Mouse (Mus musculus) thymus, adult 18-20 months (tissue): ENCODE results near the gene Fbf1.

Experiments used
- DNase-seq, 2 experiments: peaks; one replicate each; pipeline ENCODE4 v3.0.0; 2022; ENCODE audit warnings: mixed read lengths in 2 of 2

The Fbf1 gene

DNA sequence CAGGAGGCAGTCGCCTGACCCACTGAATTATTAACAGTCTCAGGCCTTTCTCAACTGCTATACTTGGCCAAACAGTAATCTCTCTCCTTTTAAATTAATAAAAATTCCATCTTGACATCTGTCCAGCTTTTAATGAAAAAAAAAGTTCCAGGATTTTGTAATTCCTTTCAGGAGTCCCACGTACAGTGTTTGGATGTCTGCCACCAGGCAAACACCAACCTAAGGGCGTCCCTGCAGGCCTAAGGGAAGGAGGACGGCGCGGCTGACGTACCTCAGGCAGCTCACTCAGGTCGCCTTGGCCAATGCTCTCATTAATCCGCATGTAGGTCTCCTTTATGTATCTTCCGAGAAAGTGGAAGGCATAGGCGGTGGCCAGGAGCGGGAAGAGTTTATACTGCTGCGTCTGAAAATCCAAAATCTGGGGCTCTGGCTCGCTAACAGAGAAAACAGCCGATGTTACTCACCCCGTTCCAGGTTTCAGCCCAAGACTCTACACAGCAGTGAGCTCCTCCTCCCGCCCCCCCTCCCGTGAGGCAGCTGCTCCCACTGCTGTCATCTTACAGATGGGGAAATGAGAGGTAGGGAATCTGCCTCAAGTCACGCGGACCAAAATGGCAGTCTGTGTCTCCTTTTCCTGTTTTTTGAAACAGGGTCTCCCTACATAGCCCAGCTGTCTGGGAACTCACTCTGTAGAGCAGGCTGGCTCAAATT is 10.6 kb upstream of the Fbf1 start:
- no peak for DNase-seq

DNA sequence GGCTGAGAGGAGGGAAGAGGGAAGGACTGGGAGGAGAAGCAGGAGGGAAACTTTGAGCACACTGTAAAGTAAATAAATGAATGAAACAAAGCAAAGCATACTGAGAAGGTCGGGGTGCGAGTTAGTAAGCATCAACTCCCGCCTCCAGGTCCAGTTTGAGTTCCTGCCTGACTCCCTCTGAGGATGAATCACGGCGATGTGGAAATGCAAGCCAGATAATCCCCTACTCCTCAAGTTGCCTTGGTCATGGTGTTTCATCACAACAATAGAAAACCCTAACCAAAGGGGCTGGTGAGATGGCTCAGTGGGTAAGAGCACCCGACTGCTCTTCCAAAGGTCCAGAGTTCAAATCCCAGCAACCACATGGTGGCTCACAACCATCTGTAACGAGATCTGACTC is 8.0 kb upstream of the Fbf1 start:
- DNase-seq: no peak

DNA sequence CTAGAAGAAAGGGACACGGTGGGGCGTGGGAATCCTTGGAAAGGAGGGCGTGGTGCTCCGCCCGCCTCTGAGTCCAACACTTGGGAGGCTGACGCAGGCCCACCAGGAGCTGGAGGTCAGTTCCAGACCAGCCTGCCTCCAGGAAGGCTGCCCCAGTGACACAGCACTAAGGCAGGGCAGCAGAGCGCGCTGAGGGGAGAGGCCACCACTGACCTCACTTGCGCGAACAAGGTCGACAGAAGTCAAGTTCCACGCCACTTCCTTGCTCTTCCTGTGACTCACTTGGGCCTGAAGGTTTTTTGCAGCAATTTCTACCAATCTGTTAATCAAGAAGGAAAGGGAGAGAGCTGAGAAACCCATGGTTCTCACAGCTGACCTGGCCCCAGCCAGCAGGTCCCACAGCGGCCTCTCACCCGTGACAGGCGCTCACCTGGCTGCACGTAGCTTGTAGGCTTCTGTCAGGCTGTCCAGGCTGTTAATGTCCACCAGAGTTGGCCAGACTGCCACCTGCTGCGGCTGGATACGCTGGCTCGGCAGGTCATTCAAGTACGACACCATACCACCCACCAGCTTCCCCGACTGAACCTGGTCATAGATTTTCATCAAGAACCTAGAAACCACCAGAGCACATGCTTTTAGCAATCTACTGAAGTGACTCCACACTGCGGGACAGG is 6.9 kb upstream of the Fbf1 start:
- DNase-seq: no peak

DNA sequence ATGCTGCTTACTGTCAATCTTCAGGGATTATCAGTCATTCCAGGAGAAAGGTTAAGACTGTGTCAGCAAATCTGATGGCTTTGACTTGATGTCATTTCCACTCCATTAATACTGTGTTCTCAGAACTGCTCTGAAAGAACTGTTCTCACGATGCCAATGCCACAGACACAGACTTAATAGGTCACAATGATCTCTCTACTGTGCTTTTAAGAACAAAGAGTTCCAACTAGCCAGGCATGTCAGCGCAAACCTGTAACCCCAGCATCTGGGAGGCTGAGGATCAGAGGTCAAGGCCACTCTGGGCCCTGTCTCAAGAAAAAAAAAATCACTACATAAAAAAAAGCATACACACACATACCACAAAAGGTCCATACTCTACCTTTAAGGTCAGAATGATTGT is 4.0 kb upstream of the Fbf1 start:
- no peak for DNase-seq

DNA sequence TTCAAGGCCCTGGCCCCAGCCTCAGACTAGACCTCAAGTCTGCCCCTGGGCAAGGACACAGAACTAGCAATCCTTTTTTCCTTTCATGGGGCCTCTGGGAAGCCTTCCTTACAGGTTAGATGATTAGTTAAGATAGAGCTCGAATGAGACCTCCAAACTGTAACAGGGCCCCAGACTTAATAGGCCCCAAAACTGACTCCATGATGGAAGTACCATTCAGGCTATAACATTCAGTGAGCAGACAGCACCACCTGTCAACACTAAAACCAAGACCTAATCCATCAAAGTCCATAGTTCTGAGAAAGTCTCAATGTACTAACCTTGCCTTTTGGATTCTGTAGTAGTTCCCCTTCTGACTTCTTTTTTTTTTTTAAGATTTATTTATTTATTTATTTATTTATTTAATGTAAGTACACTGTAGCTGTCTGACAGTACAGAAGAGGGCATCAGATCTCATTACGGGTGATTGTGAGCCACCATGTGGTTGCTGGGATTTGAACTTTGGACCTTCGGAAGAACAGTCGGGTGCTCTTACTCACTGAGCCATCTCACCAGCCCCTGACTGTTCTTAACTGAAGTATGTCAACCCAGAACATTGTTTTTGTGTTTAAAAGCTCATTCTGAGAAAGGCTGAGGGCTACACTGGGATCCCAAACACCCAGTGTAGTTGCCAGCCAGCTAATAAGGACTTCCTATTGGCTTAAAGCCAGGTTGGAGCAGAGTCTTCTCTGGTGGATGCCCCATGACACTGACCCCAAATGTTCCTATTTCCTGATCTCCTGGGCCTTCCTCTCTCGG is 2.2 kb upstream of the Fbf1 start:
- no peak for DNase-seq

DNA sequence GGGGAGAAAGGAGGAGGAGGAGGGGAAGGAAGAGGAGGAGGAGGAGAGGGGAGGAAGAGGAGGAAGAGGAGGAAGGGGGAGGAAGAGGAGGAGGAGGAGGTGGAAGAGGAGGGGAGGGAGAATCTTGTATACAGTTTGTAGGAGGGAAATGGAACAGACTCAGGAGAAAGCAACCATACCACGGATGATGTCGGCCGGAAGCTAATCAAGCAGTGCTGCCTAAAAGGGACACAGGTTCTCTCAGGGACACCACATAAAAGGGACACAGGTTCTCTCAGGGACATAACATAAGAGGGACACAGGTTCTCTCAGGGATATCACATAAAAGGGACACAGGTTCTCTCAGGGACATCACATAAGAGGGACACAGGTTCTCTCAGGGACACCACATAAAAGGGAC is 1.2 kb upstream of the Fbf1 start:
- no peak for DNase-seq

DNA sequence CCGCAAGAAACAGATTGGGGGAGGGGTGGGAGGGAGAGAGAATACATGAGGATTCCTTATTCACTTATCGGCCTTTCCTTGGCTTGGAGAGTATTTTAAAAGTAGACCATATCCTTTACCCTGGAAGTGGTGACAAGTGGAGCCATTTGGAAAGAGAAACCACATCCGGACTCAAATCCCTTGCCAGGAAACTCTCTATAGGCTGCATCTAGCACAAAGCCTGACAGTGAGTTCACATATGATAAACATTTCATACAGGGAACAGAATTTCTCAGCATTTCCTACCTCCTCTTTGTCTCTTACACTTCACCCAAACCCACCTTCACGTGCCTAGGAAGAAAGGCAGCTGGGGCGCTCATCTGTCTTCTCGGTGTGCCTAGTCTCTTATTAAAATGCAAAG is 734 bp downstream of the Fbf1 start:
- no peak for DNase-seq

DNA sequence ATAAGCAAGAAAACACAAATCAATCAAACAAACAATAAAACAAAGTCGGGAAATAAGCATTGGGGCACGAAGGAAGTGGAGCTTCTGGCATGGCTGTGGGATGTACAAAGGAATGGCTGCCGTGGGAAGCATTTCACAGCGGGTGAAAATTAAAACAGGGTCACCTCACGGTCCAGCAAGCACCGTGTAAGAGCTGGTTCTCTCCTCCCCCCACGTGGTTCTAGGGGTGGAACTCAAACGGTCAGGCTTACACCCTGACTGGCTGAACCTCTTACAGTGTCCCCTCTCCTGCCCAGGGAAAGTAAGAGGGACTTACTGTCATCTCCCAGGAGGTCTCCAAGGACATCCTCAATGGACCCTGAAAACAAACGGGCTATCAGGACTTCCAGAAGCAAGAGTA is 5.0 kb downstream of the Fbf1 start:
- no peak for DNase-seq

DNA sequence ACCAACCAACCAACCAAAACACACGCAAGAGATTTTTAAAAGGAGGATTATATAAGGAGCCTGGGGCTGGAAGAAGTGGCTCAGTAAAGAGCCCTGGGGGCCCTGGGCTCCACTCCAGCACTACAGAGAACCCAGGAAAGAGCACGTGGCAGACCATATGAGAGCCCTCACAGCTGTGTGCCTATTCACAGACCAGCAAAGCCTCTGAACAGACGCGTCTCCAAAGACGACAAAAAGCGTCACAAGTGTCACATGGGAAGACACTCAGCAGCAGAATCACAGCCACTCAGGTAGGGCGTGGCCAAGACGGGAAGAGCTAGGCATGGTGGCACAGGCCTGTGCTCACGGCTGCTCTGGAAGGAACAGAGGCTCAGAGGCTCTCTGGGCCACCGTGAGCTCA is 5.8 kb downstream of the Fbf1 start:
- no peak for DNase-seq

DNA sequence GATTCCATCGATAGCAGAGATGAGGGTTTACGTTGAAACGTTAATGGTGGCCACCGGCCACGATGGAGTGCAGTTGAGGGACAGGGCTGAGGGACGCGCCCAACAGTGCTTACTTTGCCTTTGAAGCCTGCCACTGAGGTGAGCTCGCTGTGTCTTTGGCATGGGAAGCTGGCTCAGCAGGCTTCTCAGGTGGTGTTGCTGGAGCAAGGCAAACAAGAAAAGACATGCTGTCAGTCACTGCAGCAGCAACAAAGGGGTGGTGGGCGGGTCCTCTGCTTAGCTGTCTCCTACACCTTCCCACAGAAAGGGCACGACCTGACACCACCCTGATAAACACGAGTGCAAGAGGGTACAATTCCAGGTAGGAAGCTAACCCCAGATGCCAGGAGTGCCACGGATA is 6.7 kb downstream of the Fbf1 start:
- DNase-seq: no peak

DNA sequence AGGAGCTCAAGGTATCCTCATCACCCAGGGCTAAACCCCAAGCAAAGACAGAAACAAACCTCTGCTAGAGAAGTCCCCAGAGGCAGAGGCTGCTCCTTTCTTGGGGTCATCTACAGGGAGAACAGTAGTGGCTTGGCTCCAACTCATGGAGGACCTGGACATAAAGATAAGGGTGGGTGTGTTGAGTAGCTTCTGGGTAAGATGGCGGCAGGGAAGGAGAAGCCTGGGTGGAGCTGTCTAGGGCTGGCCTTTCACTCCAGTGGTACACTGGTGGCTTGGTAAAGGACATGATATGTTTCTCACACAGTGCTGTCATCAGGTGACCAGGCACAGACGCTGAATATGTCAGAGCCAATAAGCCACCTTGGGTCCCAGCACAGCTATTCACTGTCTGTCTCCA is 17.0 kb downstream of the Fbf1 start:
- DNase-seq: no peak

DNA sequence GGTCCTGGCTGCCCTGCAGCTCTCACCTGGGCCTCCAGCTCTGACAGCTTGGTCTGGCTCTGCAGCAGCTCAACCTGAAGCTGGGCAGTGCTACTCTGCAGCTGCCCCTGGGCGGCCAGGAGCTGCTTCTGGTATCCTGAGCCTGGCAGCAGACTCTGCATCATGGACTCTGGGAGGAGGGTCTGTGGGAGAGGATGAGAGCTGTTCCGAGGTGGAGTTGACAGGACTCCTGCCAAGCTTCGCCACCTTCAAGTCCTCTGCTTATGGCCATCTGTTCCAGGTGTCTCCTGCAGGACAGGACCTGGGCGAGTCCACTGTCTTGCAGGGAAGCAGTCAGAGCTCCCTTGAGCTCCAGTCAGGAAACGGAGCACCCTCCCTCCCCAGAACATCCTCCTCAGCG is 18.6 kb downstream of the Fbf1 start:
- no peak for DNase-seq

DNA sequence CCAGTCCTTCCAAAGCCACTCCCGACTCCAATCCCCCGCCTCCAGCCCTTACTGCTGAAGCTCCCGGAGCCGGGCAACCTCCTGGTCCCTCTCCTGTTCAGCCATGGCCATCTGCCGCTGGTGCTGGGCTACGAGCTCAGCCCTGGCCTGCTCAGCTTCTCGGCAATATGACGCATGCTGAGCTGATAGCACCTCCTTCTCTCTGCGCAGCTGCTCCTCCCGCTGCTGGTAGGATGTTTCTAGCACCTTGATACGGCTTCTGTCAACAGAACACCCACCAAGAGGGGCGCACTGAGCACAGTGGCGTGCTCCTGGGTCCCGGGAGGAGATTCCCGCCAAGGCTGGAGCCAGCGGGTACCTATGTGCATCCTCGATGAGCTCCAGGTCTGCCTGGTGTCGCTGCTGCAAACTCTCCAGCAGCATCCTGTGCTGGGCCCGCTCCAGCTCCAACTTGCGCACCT is 19.2 kb downstream of the Fbf1 start:
- DNase-seq: no peak

DNA sequence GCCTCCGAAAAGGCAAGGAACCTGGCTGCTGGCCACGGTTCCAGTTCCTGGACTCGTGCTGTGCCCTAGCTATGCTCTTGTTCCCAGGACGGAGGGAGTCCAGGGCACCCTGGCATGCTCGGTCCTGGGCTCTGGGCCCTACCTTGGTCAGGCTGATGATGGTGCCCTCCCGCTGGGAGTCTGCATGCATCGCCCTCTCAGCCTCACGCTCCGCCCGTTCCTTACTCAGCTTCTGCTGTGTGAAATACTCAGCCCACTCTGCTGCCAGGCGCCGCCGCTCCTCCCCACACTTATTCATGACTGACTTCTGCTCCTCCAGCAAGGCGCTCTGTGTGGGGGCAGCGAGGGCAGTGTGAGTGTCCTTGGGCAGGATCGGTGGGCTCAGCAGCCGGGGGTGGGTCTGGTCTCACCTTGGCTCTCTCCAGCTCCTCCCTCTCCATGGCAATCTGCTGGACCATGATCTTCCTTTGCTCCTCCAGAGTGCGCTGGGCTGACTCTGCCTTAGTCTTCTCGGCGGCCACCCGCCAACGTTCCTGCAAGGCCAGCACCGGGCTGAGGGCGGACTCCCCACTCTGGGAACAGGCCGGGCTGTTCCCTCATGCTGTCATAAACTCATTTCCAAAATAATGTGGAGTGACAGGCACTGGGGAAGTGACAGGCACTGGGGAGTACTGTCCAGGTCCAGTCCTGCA is 21.5 kb downstream of the Fbf1 start:
- DNase-seq: no peak

DNA sequence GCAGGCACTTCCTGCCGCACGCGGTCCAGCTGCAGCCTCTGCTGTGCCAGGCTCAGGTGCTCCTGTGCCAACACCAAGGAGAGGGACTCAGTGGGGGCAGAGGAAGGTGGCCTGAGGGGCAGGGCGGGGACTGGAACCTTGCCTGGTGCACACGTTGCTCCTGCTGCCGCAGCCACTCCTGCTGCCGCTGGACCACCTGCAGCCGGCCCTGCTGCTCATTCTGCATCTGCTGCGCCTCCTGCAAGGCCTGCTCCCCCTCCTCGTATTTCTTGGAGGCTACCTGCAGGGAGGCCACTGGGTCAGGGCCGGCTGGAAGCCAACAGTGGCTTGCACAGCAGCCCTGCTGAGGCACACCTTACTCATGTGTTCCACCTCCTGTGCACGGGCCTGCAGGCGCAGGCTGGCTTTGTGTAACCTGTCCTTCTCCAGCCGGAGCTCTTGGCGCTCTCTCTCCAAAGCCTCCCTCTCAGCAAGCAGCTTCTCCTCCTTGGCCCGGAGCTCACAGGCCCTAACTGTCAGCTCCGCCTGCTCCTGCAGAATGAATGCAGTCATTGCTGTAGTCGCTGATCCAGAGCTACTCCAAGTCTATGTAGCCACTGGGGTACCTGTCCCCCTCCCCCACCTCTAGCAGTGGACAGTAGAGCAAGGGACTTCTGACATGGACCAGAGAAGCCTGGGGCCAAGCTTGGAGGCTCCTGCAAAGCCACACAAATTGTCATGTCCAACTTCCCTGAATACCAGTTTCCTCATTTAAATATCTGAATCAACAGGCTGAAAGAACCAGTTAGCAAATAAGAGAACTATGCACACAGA is 22.3 kb downstream of the Fbf1 start:
- no peak for DNase-seq

DNA sequence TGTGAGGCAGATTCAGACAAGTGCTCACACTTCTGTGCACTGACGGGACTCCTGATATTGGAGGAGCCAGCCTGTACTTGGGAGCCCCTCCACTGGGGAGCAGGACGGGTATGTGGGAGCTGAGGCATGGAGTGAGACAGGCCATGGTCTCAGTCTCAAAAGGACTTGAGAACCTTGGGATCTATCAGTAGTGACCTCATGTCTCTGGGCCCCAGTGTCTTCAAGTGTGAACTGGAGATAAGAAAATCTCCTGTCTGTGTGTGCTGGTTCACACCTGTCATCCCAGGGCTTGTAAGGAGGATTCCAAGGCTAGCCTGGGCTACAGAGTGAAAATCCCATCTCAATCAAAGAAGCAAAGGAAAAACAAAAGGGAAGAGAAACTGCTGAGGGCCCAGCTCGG is 24.5 kb downstream of the Fbf1 start:
- no peak for DNase-seq

DNA sequence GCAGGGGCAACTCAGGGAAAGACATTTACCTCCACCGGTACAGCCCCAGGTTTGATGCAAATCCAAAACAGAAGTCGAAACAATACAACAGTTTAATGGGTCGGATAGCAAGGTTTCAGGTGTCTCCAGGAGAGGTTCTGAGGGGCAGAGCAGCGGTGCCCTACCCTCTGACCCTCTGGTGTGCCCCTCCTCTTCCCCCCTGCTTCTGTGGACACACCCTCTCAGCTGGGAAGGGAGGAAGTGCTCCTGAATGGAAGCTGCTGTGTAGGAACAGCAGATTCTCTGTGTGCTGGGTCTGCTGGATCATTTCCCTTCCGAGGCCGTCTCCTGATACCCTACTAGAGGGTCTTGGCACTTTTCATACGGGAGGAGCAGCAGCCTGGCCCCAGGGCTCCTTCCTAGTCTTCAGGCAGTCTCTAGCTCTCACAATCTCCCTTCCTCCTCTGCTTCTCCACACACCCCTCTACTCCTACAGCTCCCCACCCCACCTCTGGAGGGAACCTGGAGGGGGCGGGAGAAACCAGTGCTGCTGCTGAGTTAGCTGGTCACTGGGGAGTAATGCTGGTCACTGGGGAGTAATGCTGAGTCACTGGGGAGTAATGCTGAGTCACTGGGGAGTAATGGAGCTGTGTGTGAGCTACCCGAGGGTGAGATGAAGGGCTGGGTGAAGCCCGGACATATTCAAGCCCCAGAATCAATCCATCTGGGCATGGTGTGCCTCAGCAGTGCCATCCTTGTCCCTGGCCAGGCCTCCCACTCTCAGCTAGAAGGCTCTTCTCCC is 25.6 kb downstream of the Fbf1 start:
- DNase-seq: no peak

DNA sequence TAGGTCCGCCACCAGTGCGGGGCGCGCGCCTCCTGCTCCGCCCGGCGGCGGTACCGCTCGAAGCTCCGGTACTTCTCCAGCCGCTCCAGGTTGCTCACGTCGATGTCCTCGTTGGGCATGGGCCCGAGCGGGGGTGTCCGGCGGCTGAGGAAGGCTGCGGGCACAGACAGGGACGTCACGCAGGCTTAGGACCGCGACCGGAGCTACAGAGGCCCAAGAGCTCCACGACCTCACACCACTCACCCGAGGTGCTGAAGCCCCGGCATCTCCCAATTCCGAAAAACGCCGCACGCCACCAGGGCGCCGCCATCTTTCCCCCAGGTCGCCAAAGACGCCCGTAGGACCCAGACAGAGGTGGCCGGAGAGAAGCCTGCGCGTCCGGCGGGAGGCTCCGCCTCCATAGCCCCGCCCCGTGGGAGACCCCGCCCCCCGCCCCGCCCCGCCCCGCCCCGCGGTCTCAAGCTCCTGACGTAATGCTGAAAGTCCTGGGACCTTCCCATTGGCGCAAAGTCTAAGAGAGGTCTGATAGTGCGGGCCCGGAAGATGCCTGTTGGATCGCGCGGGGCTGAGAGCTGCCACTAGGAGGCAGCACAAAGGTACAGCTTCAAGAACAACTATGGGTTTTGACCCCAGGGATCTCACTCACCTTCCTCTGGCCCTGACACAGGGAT is 29.4 kb downstream of the Fbf1 start, which contains the start of gene Mrpl38:
TSS of gene Mrpl38 (minus strand) at position 401 of the 671 bp plus-strand sequence.
- DNase-seq: peak; percentile 77 to 86

DNA sequence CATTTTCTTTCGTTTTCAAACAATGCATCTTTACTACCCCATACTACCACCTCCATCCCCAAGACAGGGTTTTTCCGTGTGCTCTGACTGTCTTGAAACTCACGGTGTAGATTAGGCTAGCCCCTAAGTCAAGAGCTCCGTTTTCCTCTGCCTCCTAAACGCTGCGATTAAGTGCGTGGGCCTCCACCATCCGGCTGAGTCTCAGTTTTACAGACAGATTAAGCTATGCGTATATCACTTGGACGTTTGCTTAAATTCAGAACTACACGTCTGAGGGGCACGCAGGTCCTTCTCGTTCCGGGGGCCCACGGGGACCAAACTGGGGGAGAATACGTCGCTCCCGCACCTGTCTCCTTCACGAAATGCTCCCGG is 29.9 kb downstream of the Fbf1 start:
- DNase-seq: no peak

DNA sequence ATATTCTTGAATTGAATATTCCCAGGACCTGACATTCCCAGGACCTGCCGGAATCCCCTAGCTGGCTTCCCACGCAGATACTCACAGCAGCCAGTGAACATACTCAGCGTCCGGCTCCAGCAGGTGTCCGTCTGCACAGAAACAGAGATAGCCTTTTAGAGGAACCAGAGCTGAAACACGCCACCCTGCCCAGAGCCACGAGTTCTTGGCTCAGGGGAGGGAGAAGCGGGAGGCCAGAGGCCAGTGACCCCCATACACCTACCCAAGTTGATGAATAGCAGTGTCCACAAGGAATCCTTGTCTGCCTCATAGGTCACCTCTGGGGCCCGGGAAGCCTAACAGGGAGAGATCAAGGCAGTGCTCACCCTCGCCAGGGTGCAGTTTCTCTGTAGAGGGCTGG is 33.8 kb downstream of the Fbf1 start:
- DNase-seq: no peak

DNA sequence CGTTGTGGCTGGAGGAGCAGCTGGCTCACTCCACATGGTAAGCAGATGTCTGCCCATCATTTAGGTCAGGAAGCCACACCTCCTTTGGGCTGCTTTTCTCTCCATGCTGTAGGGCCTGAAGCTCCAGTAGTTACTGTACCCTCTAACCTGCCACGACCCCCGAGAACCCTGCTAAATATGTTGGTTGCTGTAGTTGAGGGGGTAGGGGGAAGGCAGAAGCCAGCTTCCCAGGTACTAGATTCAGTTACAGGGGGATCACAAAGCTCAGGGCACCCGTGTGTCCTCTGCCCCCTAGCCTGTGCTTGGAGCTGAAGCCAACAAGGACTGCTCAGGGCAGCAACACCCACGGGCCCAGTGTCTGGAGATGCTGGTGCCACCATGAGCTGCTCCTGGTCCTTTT is 34.5 kb downstream of the Fbf1 start:
- DNase-seq: no peak
